Mouse (Mus musculus): ENCODE results near the gene Erbb2. TPM values are rescaled to one million over a fixed set of nuclear protein-coding genes. Genes with fewer than 3 reads are reported as not detected.

Erbb2 gene
- polyA plus RNA-seq, 1 experiment, result 1.5 TPM

GRCm38 (mm10) chr11:98385638-98386585 is 26.4 kb upstream of the Erbb2 start, which contains the start of gene Pnmt:
Gene Pnmt (plus strand): TSS chr11:98386450.
- H3K27me3 ChIP-seq (ENCODE audit: control insufficient read depth, insufficient read depth, low read length), result no peaks in the 10 kb centered on the region
- H3K36me3 ChIP-seq (ENCODE audit: control insufficient read depth, insufficient read depth, low read length), result no peaks in the 10 kb centered on the region
- peaks cover 15% of the 10 kb centered on the region for H3K4me1 ChIP-seq (ENCODE audit: control insufficient read depth, insufficient read depth, low read length)
- peak within 1 kb of the TSS; percentile 26 for H3K4me3 ChIP-seq (ENCODE audit: control insufficient read depth, low read depth, low read length)
- no peak within 1 kb of the TSS for H3K27ac ChIP-seq (ENCODE audit: control insufficient read depth, insufficient read depth, low read depth, low read length)
- TF ChIP-seq POLR2A (IDR thresholded peaks at IDR 0.05; ENCODE audit: control insufficient read depth, low read depth, low read length), result no peak
- no peak for TF ChIP-seq CTCF (IDR thresholded peaks at IDR 0.05; ENCODE audit: control insufficient read depth, insufficient read depth, insufficient replicate concordance, low read depth, low read length)

GRCm38 (mm10) chr11:98386596-98386995 is 25.7 kb upstream of the Erbb2 start:
- Histone ChIP-seq H3K4me1 (ENCODE audit: control insufficient read depth, insufficient read depth, low read length) (peaks cover 15% of the 10 kb centered on the region), H3K27ac (ENCODE audit: control insufficient read depth, insufficient read depth, low read depth, low read length) (no peak overlapping the region), H3K4me3 (ENCODE audit: control insufficient read depth, low read depth, low read length) (peak overlapping the region; percentile 26), H3K27me3 (ENCODE audit: control insufficient read depth, insufficient read depth, low read length) (no peaks in the 10 kb centered on the region), H3K36me3 (ENCODE audit: control insufficient read depth, insufficient read depth, low read length) (no peaks in the 10 kb centered on the region)
- no peak for TF ChIP-seq CTCF (IDR thresholded peaks at IDR 0.05; ENCODE audit: control insufficient read depth, insufficient read depth, insufficient replicate concordance, low read depth, low read length)
- TF ChIP-seq POLR2A (IDR thresholded peaks at IDR 0.05; ENCODE audit: control insufficient read depth, low read depth, low read length), result no peak

GRCm38 (mm10) chr11:98387056-98387577 is 25.2 kb upstream of the Erbb2 start:
- H3K27ac ChIP-seq (ENCODE audit: control insufficient read depth, insufficient read depth, low read depth, low read length), result no peak overlapping the region
- H3K4me3 ChIP-seq (ENCODE audit: control insufficient read depth, low read depth, low read length), result no peak overlapping the region; the same call in 1 of the 2 replicates
- no peaks in the 10 kb centered on the region for H3K27me3 ChIP-seq (ENCODE audit: control insufficient read depth, insufficient read depth, low read length)
- no peaks in the 10 kb centered on the region for H3K36me3 ChIP-seq (ENCODE audit: control insufficient read depth, insufficient read depth, low read length)
- no peak for TF ChIP-seq CTCF (IDR thresholded peaks at IDR 0.05; ENCODE audit: control insufficient read depth, insufficient read depth, insufficient replicate concordance, low read depth, low read length)
- no peak for TF ChIP-seq POLR2A (IDR thresholded peaks at IDR 0.05; ENCODE audit: control insufficient read depth, low read depth, low read length)
- H3K4me1 ChIP-seq (ENCODE audit: control insufficient read depth, insufficient read depth, low read length), result peaks cover 15% of the 10 kb centered on the region

- no peak overlapping the region for H3K4me3 ChIP-seq (ENCODE audit: control insufficient read depth, low read depth, low read length)
- H3K4me1 ChIP-seq (ENCODE audit: control insufficient read depth, insufficient read depth, low read length), result peaks cover 20% of the 10 kb centered on the region
- no peaks in the 10 kb centered on the region for H3K27me3 ChIP-seq (ENCODE audit: control insufficient read depth, insufficient read depth, low read length)
- no peaks in the 10 kb centered on the region for H3K36me3 ChIP-seq (ENCODE audit: control insufficient read depth, insufficient read depth, low read length)
- no peak overlapping the region for H3K27ac ChIP-seq (ENCODE audit: control insufficient read depth, insufficient read depth, low read depth, low read length)
- TF ChIP-seq CTCF (IDR thresholded peaks at IDR 0.05; ENCODE audit: control insufficient read depth, insufficient read depth, insufficient replicate concordance, low read depth, low read length), result no peak
- TF ChIP-seq POLR2A (IDR thresholded peaks at IDR 0.05; ENCODE audit: control insufficient read depth, low read depth, low read length), result no peak
Measured at GRCm38 (mm10) chr11:98388282-98388681, 24.0 kb upstream of the Erbb2 start.

GRCm38 (mm10) chr11:98389221-98389780 is 23.0 kb upstream of the Erbb2 start:
- H3K4me1 ChIP-seq (ENCODE audit: control insufficient read depth, insufficient read depth, low read length), result peaks cover 30% of the 10 kb centered on the region
- H3K27ac ChIP-seq (ENCODE audit: control insufficient read depth, insufficient read depth, low read depth, low read length), result no peak overlapping the region
- no peaks in the 10 kb centered on the region for H3K36me3 ChIP-seq (ENCODE audit: control insufficient read depth, insufficient read depth, low read length)
- H3K27me3 ChIP-seq (ENCODE audit: control insufficient read depth, insufficient read depth, low read length), result no peaks in the 10 kb centered on the region
- H3K4me3 ChIP-seq (ENCODE audit: control insufficient read depth, low read depth, low read length), result no peak overlapping the region
- no peak for TF ChIP-seq POLR2A (IDR thresholded peaks at IDR 0.05; ENCODE audit: control insufficient read depth, low read depth, low read length)
- TF ChIP-seq CTCF (IDR thresholded peaks at IDR 0.05; ENCODE audit: control insufficient read depth, insufficient read depth, insufficient replicate concordance, low read depth, low read length), result peak; percentile 39; the same call in 1 of the 2 replicates

GRCm38 (mm10) chr11:98390141-98390540 is 22.1 kb upstream of the Erbb2 start:
- Histone ChIP-seq H3K4me1 (ENCODE audit: control insufficient read depth, insufficient read depth, low read length) (peaks cover 33% of the 10 kb centered on the region), H3K27me3 (ENCODE audit: control insufficient read depth, insufficient read depth, low read length) (no peaks in the 10 kb centered on the region), H3K4me3 (ENCODE audit: control insufficient read depth, low read depth, low read length) (no peak overlapping the region), H3K27ac (ENCODE audit: control insufficient read depth, insufficient read depth, low read depth, low read length) (no peak overlapping the region), H3K36me3 (ENCODE audit: control insufficient read depth, insufficient read depth, low read length) (no peaks in the 10 kb centered on the region)
- TF ChIP-seq POLR2A (IDR thresholded peaks at IDR 0.05; ENCODE audit: control insufficient read depth, low read depth, low read length) (no peak), CTCF (IDR thresholded peaks at IDR 0.05; ENCODE audit: control insufficient read depth, insufficient read depth, insufficient replicate concordance, low read depth, low read length) (no peak)

GRCm38 (mm10) chr11:98392034-98392433 is 20.2 kb upstream of the Erbb2 start:
- no peak overlapping the region for H3K4me3 ChIP-seq (ENCODE audit: control insufficient read depth, low read depth, low read length)
- no peak overlapping the region for H3K27ac ChIP-seq (ENCODE audit: control insufficient read depth, insufficient read depth, low read depth, low read length)
- H3K27me3 ChIP-seq (ENCODE audit: control insufficient read depth, insufficient read depth, low read length), result no peaks in the 10 kb centered on the region
- peaks cover 29% of the 10 kb centered on the region for H3K4me1 ChIP-seq (ENCODE audit: control insufficient read depth, insufficient read depth, low read length)
- no peak for TF ChIP-seq POLR2A (IDR thresholded peaks at IDR 0.05; ENCODE audit: control insufficient read depth, low read depth, low read length)
- no peak for TF ChIP-seq CTCF (IDR thresholded peaks at IDR 0.05; ENCODE audit: control insufficient read depth, insufficient read depth, insufficient replicate concordance, low read depth, low read length)
- H3K36me3 ChIP-seq (ENCODE audit: control insufficient read depth, insufficient read depth, low read length), result no peaks in the 10 kb centered on the region
